Mouse (Mus musculus): ENCODE measurements around the gene Rab6a. TPM values are rescaled to one million over a fixed set of nuclear protein-coding genes. Genes with fewer than 3 reads are reported as not detected.
"Not testable (repeated sequence)": the region's sequence is repeated elsewhere in the genome, so short reads cannot be mapped to it uniquely, and the experiment has no call there.

Gene Rab6a
- 30.4 and 33.0 TPM in 2 replicates for total RNA-seq (2014; rRNA removed)
- polyA plus RNA-seq (2012; rRNA removed) = 13.2 and 13.5 TPM in 2 replicates

GRCm38 (mm10) chr7:100607214-100608129 is at the start of gene Rab6a:
Gene Rab6a (plus strand): TSS chr7:100607410.
- no peak; the same call in 1 of the 2 replicates for TF ChIP-seq CTCF (IDR thresholded peaks at IDR 0.05; ENCODE audit: low read depth, low read length)
- peak; percentile 94 for TF ChIP-seq POLR2A (IDR thresholded peaks at IDR 0.05; ENCODE audit: extremely low read depth, insufficient read depth, low read length)
- under 1% methylated on average over 104 of the region's 105 CpGs for WGBS
- H3K36me3 ChIP-seq (ENCODE audit: control insufficient read depth, insufficient read depth, low read length) = no peaks in the 10 kb centered on the region
- H3K27ac ChIP-seq (replicated peaks; ENCODE audit: insufficient read depth, low read depth, low read length) = peak within 1 kb of the TSS; percentile 94
- peak; percentile 98 for DNase-seq (ENCODE audit: extremely low read depth, low read depth, low spot score)
- H3K79me2 ChIP-seq (ENCODE audit: control insufficient read depth, insufficient read depth, low read length) = peaks cover 17% of the 10 kb centered on the region
- peaks cover 10% of the 10 kb centered on the region for H3K4me1 ChIP-seq (ENCODE audit: control insufficient read depth, insufficient read depth, low read length)
- H3K27me3 ChIP-seq (ENCODE audit: control insufficient read depth, insufficient read depth, low read length) = no peaks in the 10 kb centered on the region
- H3K9ac ChIP-seq (ENCODE audit: low read depth, low read length) = peak within 1 kb of the TSS; percentile 99
- peak within 1 kb of the TSS; percentile 93 for H3K4me3 ChIP-seq (ENCODE audit: insufficient read depth, low read depth, low read length)

GRCm38 (mm10) chr7:100559331-100559730 is 47.9 kb upstream of the Rab6a start:
- Histone ChIP-seq H3K27me3 (ENCODE audit: control insufficient read depth, insufficient read depth, low read length) (no peaks in the 10 kb centered on the region), H3K4me3 (ENCODE audit: insufficient read depth, low read depth, low read length) (no peak overlapping the region), H3K27ac (replicated peaks; ENCODE audit: insufficient read depth, low read depth, low read length) (no peak overlapping the region), H3K4me1 (ENCODE audit: control insufficient read depth, insufficient read depth, low read length) (peaks cover 10% of the 10 kb centered on the region), H3K79me2 (ENCODE audit: control insufficient read depth, insufficient read depth, low read length) (no peaks in the 10 kb centered on the region), H3K36me3 (ENCODE audit: control insufficient read depth, insufficient read depth, low read length) (no peaks in the 10 kb centered on the region), H3K9ac (ENCODE audit: low read depth, low read length) (no peak overlapping the region)
- TF ChIP-seq CTCF (IDR thresholded peaks at IDR 0.05; ENCODE audit: low read depth, low read length) (no peak), POLR2A (IDR thresholded peaks at IDR 0.05; ENCODE audit: extremely low read depth, insufficient read depth, low read length) (no peak)
- DNase-seq (ENCODE audit: extremely low read depth, low read depth, low spot score) = no peak
- WGBS = 89% methylated on average over 4 of the region's 4 CpGs

GRCm38 (mm10) chr7:100561861-100562587 is 45.2 kb upstream of the Rab6a start:
- H3K79me2 ChIP-seq (ENCODE audit: control insufficient read depth, insufficient read depth, low read length) = no peaks in the 10 kb centered on the region; the same call in 1 of the 2 replicates
- no peaks in the 10 kb centered on the region for H3K4me1 ChIP-seq (ENCODE audit: control insufficient read depth, insufficient read depth, low read length)
- H3K27ac ChIP-seq (replicated peaks; ENCODE audit: insufficient read depth, low read depth, low read length) = no peak overlapping the region
- no peaks in the 10 kb centered on the region for H3K27me3 ChIP-seq (ENCODE audit: control insufficient read depth, insufficient read depth, low read length)
- DNase-seq (ENCODE audit: extremely low read depth, low read depth, low spot score) = no peak
- 78% methylated on average over 11 of the region's 11 CpGs for WGBS
- TF ChIP-seq POLR2A (IDR thresholded peaks at IDR 0.05; ENCODE audit: extremely low read depth, insufficient read depth, low read length) (no peak), CTCF (IDR thresholded peaks at IDR 0.05; ENCODE audit: low read depth, low read length) (no peak)
- H3K9ac ChIP-seq (ENCODE audit: low read depth, low read length) = no peak overlapping the region
- no peak overlapping the region for H3K4me3 ChIP-seq (ENCODE audit: insufficient read depth, low read depth, low read length)
- peaks cover 3% of the 10 kb centered on the region; the same call in 1 of the 2 replicates for H3K36me3 ChIP-seq (ENCODE audit: control insufficient read depth, insufficient read depth, low read length)

GRCm38 (mm10) chr7:100567238-100567637 is 40.0 kb upstream of the Rab6a start:
- not testable (repeated sequence) for H3K36me3 ChIP-seq (ENCODE audit: control insufficient read depth, insufficient read depth, low read length); H3K79me2 ChIP-seq (ENCODE audit: control insufficient read depth, insufficient read depth, low read length); H3K4me3 ChIP-seq (ENCODE audit: insufficient read depth, low read depth, low read length); DNase-seq (ENCODE audit: extremely low read depth, low read depth, low spot score); H3K27me3 ChIP-seq (ENCODE audit: control insufficient read depth, insufficient read depth, low read length); H3K9ac ChIP-seq (ENCODE audit: low read depth, low read length); H3K27ac ChIP-seq (replicated peaks; ENCODE audit: insufficient read depth, low read depth, low read length); H3K4me1 ChIP-seq (ENCODE audit: control insufficient read depth, insufficient read depth, low read length)
- whole genome bisulfite sequencing = 82% methylated on average over 5 of the region's 5 CpGs

- Histone ChIP-seq H3K79me2 (ENCODE audit: control insufficient read depth, insufficient read depth, low read length) (no peaks in the 10 kb centered on the region; the same call in 1 of the 2 replicates), H3K9ac (ENCODE audit: low read depth, low read length) (no peak overlapping the region), H3K4me3 (ENCODE audit: insufficient read depth, low read depth, low read length) (no peak overlapping the region), H3K27me3 (ENCODE audit: control insufficient read depth, insufficient read depth, low read length) (no peaks in the 10 kb centered on the region), H3K27ac (replicated peaks; ENCODE audit: insufficient read depth, low read depth, low read length) (no peak overlapping the region), H3K4me1 (ENCODE audit: control insufficient read depth, insufficient read depth, low read length) (no peaks in the 10 kb centered on the region), H3K36me3 (ENCODE audit: control insufficient read depth, insufficient read depth, low read length) (peaks cover 2% of the 10 kb centered on the region; the same call in 1 of the 2 replicates)
- DNase-seq (ENCODE audit: extremely low read depth, low read depth, low spot score) = no peak
- TF ChIP-seq CTCF (IDR thresholded peaks at IDR 0.05; ENCODE audit: low read depth, low read length) (no peak), POLR2A (IDR thresholded peaks at IDR 0.05; ENCODE audit: extremely low read depth, insufficient read depth, low read length) (no peak)
Measured at GRCm38 (mm10) chr7:100569907-100570306, 37.3 kb upstream of the Rab6a start.

All from liver, adult 2 months (tissue).